Mouse (Mus musculus) mouse trophoblast stem cell (cell line): ENCODE results near the gene Acads.

Experiments used
- in situ Hi-C, 2 experiments: fragments of 300-500 bp; cut with MseI, MboI; formaldehyde crosslinking; loops; 2 replicates in 1 of 2; 3 replicates in 1 of 2; pipeline ENCODE4 v1.15.1; 2025

Acads gene

GRCm38 (mm10) chr5:115118961-115119570 lies at the start of gene Acads:
Acads (minus strand) TSS chr5:115119346.
- in situ Hi-C loops, result no loop called here

- in situ Hi-C loops, result no loop called here
Observed at GRCm38 (mm10) chr5:115167396-115167795, 48.2 kb upstream of the Acads start.

GRCm38 (mm10) chr5:115166815-115167194 lies 47.7 kb upstream of the Acads start:
- in situ Hi-C loops, result no loop called here

DNA sequence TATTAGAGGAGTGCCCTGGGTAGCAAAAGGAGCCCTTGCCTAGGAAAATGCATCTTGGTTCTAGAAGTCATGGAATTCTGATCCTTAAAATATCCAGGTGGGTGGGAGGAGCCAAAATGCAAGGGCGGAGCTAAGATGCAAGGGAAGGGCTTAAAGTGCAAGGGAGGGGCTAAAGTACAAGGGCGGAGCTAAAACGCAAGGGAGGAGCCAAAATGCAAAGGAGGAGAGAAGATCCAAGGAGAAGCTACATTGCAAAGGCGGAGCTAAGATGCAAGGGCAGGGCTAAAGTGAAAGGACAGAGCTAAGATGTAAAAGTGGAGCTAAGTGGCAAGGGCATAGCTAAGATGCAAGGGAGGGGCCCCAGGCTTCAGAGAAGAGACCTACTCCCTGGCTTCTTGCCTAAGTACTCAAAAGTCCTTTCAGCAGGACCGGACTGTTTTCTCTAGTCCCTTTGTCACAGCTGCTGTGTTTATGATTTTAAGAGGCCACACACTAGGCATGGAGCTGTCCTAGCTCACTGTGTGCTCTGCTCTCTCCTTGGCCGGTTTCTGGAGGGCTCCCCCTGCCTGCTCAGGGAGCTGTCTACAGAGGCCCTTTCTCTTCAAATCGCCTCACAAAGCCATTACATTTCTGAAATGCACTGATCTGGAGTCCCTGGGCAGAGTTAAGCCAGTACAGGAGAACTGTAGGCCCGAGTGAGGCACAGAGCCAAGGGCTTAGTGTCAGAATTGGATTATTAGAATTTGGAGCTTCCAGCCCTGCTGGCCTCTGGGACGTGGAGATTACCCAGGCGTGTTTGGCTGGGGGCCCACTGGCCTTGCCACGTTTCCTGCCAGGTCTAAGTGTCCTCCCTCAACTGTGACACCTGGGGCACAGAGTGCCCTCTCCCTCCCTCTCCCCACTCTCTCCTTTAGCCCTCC lies 47.0 kb upstream of the Acads start:
- in situ Hi-C loops, result no loop called here

GRCm38 (mm10) chr5:115165351-115165750 lies 46.2 kb upstream of the Acads start:
- in situ Hi-C loops, result no loop called here

GRCm38 (mm10) chr5:115164446-115164845 lies 45.3 kb upstream of the Acads start:
- in situ Hi-C loops, result loop anchor here in 1 of 2 experiments (5.0 kb wide), 1 partner anchor 37 kb away; no protein-coding TSS in a partner anchor

- in situ Hi-C loops, result loop anchor here in 1 of 2 experiments (5.0 kb wide), 1 partner anchor 36 kb away; no protein-coding TSS in a partner anchor
Observed at GRCm38 (mm10) chr5:115163563-115163962, 44.4 kb upstream of the Acads start.

- in situ Hi-C loops, result loop anchor here in 1 of 2 experiments (5.0 kb wide), 1 partner anchor 35 kb away; no protein-coding TSS in a partner anchor
Observed at GRCm38 (mm10) chr5:115161940-115162279, 42.8 kb upstream of the Acads start.

DNA sequence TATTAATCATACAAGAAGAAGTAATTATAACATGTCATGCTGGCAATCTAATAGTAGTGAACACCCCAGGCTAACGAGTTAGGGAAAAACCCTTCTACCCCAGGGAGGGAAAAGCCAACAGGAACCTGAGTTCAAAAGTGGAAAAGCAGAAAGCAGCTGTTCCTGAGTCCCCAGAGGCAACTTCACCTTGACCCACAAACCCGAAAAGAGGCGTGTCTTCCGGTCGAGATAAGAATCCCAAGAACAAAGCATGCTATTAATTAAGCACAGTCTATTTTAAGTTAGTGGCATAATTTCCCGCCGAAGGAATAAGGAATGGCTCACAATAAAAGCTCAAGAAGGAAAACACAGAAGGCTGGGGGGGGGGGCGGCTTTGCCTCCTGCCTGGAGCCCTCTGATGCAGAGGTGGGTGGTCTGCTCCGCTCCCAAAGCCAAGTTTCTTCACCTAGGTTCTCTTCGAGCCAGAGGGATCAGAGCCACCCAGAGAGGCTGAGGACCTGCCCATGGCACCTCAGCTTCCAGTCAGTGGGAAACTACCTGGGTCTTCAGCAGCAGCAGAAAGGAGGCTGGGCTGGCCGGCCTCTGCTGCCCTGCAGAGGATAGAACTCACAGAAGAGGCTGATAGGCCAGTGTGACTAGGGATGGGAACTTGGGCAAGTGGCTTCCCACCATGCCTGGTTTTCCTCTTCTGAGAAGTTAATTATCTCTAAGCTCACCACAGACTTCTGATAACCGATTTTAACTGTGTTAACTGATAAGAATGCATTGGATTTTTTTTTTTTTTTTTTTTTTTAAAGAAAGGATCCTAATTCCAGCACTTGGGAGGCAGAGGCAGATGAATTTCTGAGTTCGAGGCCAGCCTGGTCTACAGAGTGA lies 42.2 kb upstream of the Acads start:
- in situ Hi-C loops, result loop anchor here in 1 of 2 experiments (5.0 kb wide), 1 partner anchor 34 kb away; no protein-coding TSS in a partner anchor

GRCm38 (mm10) chr5:115160655-115161054 lies 41.5 kb upstream of the Acads start:
- in situ Hi-C loops, result loop anchor here in 1 of 2 experiments (5.0 kb wide), 1 partner anchor 33 kb away; no protein-coding TSS in a partner anchor

DNA sequence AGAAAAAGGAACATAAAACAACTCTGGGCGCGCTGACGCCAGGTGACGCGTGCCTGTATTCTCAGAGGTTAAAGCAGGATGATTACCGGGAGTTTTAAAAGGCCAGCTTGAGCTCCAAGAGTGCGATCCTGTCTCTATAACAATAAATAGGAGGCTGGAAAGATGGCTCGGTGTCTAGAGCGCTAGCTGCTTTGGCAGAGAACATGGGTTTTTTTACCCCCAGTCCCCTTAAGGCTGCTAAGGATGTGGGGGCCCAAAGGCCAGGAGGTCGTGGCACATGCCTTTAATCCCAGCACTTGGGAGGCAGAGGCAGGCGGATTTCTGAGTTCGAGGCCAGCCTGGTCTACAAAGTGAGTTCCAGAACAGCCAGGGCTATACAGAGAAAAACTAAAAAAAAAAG lies 40.0 kb upstream of the Acads start:
- in situ Hi-C loops, result no loop called here

DNA sequence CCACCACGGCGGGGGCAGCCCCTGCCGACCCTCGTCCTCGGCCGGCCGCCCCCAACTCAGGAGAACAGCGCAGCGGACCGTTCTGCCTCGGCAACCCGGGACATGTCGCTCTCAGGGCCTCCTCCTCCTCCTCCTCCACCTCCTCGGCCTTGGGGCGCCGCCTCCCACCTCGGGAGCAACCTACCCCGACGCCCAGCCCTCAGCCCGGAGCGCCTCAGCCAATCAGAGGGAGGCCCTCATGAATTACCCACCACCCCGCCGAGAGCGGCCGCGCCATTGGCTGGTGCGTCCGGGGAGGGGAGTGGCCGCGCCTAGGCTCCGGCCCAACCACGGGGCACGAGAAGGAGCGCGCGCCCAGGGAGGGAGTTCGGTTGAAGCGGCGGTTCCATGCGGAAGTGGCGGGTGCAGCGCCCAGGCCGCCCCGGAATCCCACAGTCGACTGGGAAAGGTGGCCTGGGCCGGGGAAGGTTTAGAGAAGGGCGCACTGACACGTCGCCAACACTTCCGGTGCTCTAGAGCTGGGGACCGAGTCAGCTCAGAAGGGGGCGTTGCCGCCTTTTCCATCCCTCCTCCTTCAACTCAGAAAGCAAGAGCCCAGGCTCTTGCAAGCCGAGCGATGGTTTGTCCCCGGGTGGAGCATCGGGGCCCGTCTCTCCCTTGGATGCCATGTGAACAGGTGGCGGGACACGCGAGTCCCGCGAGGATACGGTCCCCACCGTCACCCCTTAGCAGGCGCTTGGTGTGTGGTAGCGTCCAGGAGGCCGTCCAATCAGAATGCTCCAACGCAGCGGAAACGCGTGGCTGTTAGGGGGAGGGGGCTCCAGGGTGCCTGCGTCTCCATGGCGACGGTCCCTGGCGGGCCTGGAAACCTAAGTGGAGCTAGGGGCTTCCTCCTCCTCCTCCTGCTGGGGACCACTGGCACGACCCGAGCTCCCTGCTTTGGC lies 39.2 kb upstream of the Acads start, which contains the start of gene Mlec:
Mlec (minus strand) TSS at position 140 of the 944 bp plus-strand sequence.
- in situ Hi-C loops, result no loop called here

DNA sequence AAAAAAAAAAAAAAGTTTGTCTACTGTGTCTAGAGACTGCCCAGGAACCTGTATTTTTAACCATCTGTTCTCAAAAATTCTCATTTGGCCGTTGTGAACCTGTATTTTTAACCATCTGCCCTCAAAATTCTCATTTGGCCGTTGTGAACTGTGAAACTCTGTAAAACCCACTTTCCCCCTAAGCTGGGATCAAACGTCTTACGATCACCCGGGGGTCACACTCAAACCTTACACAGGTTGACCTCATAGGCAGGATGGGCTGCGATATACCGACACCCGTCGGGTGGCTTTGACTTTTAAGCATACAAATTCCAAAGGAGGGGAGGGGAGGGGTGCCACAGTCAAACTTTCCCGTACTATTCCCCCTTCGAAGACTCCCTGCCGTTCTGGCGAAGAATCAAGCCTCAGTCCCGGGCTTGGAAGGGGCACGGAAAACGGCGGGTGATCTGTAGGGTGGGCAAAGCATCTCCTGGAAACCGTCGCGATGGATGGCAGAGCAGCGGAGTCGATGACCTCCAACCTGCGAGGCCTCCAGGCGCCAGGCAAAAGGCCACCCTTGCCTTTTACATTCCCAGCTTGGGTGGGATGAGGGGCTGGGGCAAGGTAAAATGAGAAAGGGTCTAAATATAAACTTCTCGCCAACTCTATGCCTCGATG lies 37.9 kb upstream of the Acads start:
- in situ Hi-C loops, result no loop called here

DNA sequence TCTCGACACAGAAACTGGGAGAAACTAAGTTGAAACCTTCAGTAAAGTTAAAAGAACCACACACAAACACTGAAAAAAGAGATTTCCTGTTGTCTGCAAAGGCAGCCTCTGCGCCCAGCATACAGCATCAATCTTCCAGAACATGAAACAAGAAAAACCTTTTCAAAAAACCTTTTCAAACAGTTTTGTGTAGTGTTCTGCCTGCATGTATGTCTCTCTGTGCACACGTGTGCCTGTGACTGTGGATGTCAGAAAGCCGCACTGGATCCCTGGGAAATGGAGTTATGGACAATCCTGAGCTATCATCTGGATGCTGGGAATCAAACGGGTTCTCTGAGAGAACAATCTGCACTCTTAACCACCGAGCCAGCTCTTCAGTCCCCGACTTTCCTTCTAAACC lies 37.3 kb upstream of the Acads start:
- in situ Hi-C loops, result no loop called here

- in situ Hi-C loops, result no loop called here
Observed at GRCm38 (mm10) chr5:115155831-115156230, 36.7 kb upstream of the Acads start.

GRCm38 (mm10) chr5:115155156-115155631 lies 36.0 kb upstream of the Acads start:
- in situ Hi-C loops, result no loop called here

- in situ Hi-C loops, result no loop called here
Observed at GRCm38 (mm10) chr5:115152132-115152956, 33.2 kb upstream of the Acads start.

DNA sequence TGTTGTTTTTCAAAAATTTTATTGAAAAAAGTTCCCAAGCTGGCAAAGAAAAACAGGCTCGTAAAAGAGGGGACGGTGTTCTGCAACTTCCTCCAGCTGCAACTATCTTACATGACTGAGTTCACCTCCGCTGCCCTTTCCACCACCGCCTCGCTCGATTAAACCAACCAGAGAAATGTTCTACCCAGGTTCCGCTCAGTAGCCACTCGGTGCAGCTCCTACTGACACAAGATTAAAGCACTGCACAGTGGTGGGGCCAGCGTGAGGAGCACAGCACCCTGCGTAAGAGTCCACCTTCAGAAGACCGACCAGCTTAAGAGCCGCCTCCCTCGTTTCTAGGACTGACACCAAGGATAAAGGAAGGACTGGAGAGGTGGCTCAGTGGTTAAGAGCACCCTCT lies 32.3 kb upstream of the Acads start:
- in situ Hi-C loops, result no loop called here

DNA sequence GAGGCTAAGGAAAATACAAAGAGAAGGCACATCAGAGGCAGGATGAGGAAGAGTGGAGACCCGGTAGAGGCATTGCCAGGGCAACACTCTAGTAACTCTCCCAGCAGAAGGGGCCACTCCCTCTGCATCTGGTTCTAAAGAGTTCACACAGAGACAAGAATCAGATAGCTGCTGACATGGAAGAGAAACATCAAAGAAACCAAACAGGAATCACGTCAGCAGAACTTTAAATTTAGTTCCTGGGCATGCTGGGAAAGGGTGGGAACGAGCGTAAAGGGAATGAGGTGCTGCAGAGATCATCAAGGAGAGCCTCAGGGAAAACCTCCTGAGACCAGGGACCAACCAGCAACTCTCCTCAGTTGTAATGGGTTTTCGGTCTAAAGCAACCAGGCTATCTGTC lies 31.8 kb upstream of the Acads start:
- in situ Hi-C loops, result no loop called here
